Mouse (Mus musculus): ENCODE measurements around the gene Anxa6. TPM values are rescaled to one million over a fixed set of nuclear protein-coding genes. Genes with fewer than 3 reads are reported as not detected.

Anxa6 gene
- polyA plus RNA-seq, 1 experiment: 130 TPM

GRCm38 (mm10) chr11:55025896-55026295, 7.3 kb downstream of the Anxa6 start:
- Histone ChIP-seq H3K4me3 (ENCODE audit: control insufficient read depth, insufficient read depth, low read length) (no peak overlapping the region), H3K27me3 (ENCODE audit: control insufficient read depth, insufficient read depth, low read length) (no peaks in the 10 kb centered on the region), H3K36me3 (ENCODE audit: control insufficient read depth, insufficient read depth, low read length) (no peaks in the 10 kb centered on the region), H3K27ac (ENCODE audit: control insufficient read depth, insufficient read depth, low read length) (no peak overlapping the region), H3K4me1 (replicated peaks; ENCODE audit: control insufficient read depth, insufficient read depth, low read length) (peaks cover 31% of the 10 kb centered on the region)
- TF ChIP-seq CTCF (IDR thresholded peaks at IDR 0.05; ENCODE audit: borderline replicate concordance, control insufficient read depth, extremely low read depth, insufficient read depth, low read length, poor library complexity): no peak
- no peak for TF ChIP-seq POLR2A (IDR thresholded peaks at IDR 0.05; ENCODE audit: control insufficient read depth, extremely low read depth, insufficient read depth, low read length, poor library complexity)
- DNase-seq: no peak
- WGBS: 94% methylated on average over 4 of the region's 4 CpGs

DNA sequence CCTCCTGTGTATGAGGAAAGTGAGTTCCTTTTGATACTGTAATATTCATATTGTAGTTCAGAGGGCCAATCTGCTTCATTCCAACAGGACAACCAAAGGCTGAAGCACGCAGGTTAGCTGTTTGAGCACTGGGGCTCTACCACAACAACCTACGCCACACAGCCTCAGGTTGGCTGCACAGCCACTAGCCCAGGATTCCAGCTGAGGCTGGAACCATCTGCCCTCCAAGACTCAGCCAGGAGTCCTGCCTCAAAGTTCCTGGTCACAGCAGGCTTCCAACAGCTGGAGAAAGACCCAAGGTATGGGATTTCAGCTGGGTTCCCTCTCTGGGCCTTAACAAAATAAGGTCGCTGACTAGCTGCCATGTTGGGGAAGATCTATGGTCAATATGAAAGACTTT, 9.7 kb downstream of the Anxa6 start:
- no peak for TF ChIP-seq POLR2A (IDR thresholded peaks at IDR 0.05; ENCODE audit: control insufficient read depth, extremely low read depth, insufficient read depth, low read length, poor library complexity)
- TF ChIP-seq CTCF (IDR thresholded peaks at IDR 0.05; ENCODE audit: borderline replicate concordance, control insufficient read depth, extremely low read depth, insufficient read depth, low read length, poor library complexity): no peak
- Histone ChIP-seq H3K36me3 (ENCODE audit: control insufficient read depth, insufficient read depth, low read length) (no peaks in the 10 kb centered on the region), H3K27me3 (ENCODE audit: control insufficient read depth, insufficient read depth, low read length) (no peaks in the 10 kb centered on the region), H3K4me3 (ENCODE audit: control insufficient read depth, insufficient read depth, low read length) (no peak overlapping the region; the same call in 1 of the 2 replicates), H3K27ac (ENCODE audit: control insufficient read depth, insufficient read depth, low read length) (peak overlapping the region; percentile 49), H3K4me1 (replicated peaks; ENCODE audit: control insufficient read depth, insufficient read depth, low read length) (peaks cover 32% of the 10 kb centered on the region)
- 69% methylated on average over 3 of the region's 3 CpGs for WGBS
- no peak for DNase-seq

- Histone ChIP-seq H3K4me1 (replicated peaks; ENCODE audit: control insufficient read depth, insufficient read depth, low read length) (peaks cover 33% of the 10 kb centered on the region), H3K4me3 (ENCODE audit: control insufficient read depth, insufficient read depth, low read length) (peak overlapping the region; percentile 5; the same call in 1 of the 2 replicates), H3K36me3 (ENCODE audit: control insufficient read depth, insufficient read depth, low read length) (no peaks in the 10 kb centered on the region), H3K27me3 (ENCODE audit: control insufficient read depth, insufficient read depth, low read length) (no peaks in the 10 kb centered on the region), H3K27ac (ENCODE audit: control insufficient read depth, insufficient read depth, low read length) (peak overlapping the region; percentile 49)
- WGBS: 6% methylated on average over 10 of the region's 10 CpGs
- TF ChIP-seq POLR2A (IDR thresholded peaks at IDR 0.05; ENCODE audit: control insufficient read depth, extremely low read depth, insufficient read depth, low read length, poor library complexity) (0 out of 2 replicates have a peak, but pooled peaks have one; percentile 28), CTCF (IDR thresholded peaks at IDR 0.05; ENCODE audit: borderline replicate concordance, control insufficient read depth, extremely low read depth, insufficient read depth, low read length, poor library complexity) (peak; percentile 38; the same call in 1 of the 2 replicates)
- peak; percentile 91 for DNase-seq
Observed at GRCm38 (mm10) chr11:55023049-55023564, 10.1 kb downstream of the Anxa6 start.

GRCm38 (mm10) chr11:55022508-55022907, 10.7 kb downstream of the Anxa6 start:
- WGBS: 46% methylated on average over 5 of the region's 5 CpGs

GRCm38 (mm10) chr11:55021859-55022258, 11.4 kb downstream of the Anxa6 start:
- Histone ChIP-seq H3K27ac (ENCODE audit: control insufficient read depth, insufficient read depth, low read length) (no peak overlapping the region), H3K4me3 (ENCODE audit: control insufficient read depth, insufficient read depth, low read length) (no peak overlapping the region), H3K27me3 (ENCODE audit: control insufficient read depth, insufficient read depth, low read length) (no peaks in the 10 kb centered on the region), H3K36me3 (ENCODE audit: control insufficient read depth, insufficient read depth, low read length) (no peaks in the 10 kb centered on the region), H3K4me1 (replicated peaks; ENCODE audit: control insufficient read depth, insufficient read depth, low read length) (peaks cover 33% of the 10 kb centered on the region)
- TF ChIP-seq POLR2A (IDR thresholded peaks at IDR 0.05; ENCODE audit: control insufficient read depth, extremely low read depth, insufficient read depth, low read length, poor library complexity) (no peak), CTCF (IDR thresholded peaks at IDR 0.05; ENCODE audit: borderline replicate concordance, control insufficient read depth, extremely low read depth, insufficient read depth, low read length, poor library complexity) (no peak)
- WGBS: 90% methylated on average over 6 of the region's 6 CpGs
- DNase-seq: no peak

More at GRCm38 (mm10) chr11:55022508-55022907, 10.7 kb downstream of the Anxa6 start:
- Histone ChIP-seq H3K4me1 (replicated peaks; ENCODE audit: control insufficient read depth, insufficient read depth, low read length) (peaks cover 33% of the 10 kb centered on the region), H3K4me3 (ENCODE audit: control insufficient read depth, insufficient read depth, low read length) (no peak overlapping the region), H3K27ac (ENCODE audit: control insufficient read depth, insufficient read depth, low read length) (no peak overlapping the region; the same call in 1 of the 2 replicates), H3K27me3 (ENCODE audit: control insufficient read depth, insufficient read depth, low read length) (no peaks in the 10 kb centered on the region), H3K36me3 (ENCODE audit: control insufficient read depth, insufficient read depth, low read length) (no peaks in the 10 kb centered on the region)
- DNase-seq: no peak
- TF ChIP-seq CTCF (IDR thresholded peaks at IDR 0.05; ENCODE audit: borderline replicate concordance, control insufficient read depth, extremely low read depth, insufficient read depth, low read length, poor library complexity) (no peak), POLR2A (IDR thresholded peaks at IDR 0.05; ENCODE audit: control insufficient read depth, extremely low read depth, insufficient read depth, low read length, poor library complexity) (no peak)

GRCm38 (mm10) chr11:55021458-55021857, 11.8 kb downstream of the Anxa6 start:
- no peak for TF ChIP-seq POLR2A (IDR thresholded peaks at IDR 0.05; ENCODE audit: control insufficient read depth, extremely low read depth, insufficient read depth, low read length, poor library complexity)
- no peak for TF ChIP-seq CTCF (IDR thresholded peaks at IDR 0.05; ENCODE audit: borderline replicate concordance, control insufficient read depth, extremely low read depth, insufficient read depth, low read length, poor library complexity)
- Histone ChIP-seq H3K27ac (ENCODE audit: control insufficient read depth, insufficient read depth, low read length) (no peak overlapping the region), H3K27me3 (ENCODE audit: control insufficient read depth, insufficient read depth, low read length) (no peaks in the 10 kb centered on the region), H3K4me3 (ENCODE audit: control insufficient read depth, insufficient read depth, low read length) (no peak overlapping the region), H3K36me3 (ENCODE audit: control insufficient read depth, insufficient read depth, low read length) (no peaks in the 10 kb centered on the region), H3K4me1 (replicated peaks; ENCODE audit: control insufficient read depth, insufficient read depth, low read length) (peaks cover 33% of the 10 kb centered on the region)
- no peak for DNase-seq

DNA sequence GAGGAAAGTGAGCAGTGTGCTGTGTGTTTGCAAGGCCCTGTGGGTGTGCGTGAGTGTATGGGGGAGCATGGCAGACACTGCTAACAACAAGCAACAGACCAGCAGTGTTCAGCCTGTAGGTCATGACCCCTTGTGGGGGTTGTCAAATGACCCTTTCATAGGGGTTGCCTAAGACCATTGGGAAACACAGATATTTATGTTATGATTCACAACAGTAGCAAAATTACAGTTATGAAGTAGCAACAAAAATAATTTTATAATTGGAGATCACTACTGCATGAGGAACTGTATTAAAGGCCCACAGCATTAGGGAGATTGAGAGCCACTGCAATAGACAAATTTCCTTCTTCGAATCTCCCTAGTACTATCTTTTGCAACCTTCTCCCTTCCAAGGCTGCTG, 13.5 kb downstream of the Anxa6 start:
- no peaks in the 10 kb centered on the region for H3K27me3 ChIP-seq (ENCODE audit: control insufficient read depth, insufficient read depth, low read length)
- H3K4me1 ChIP-seq (replicated peaks; ENCODE audit: control insufficient read depth, insufficient read depth, low read length): peaks cover 24% of the 10 kb centered on the region
- no peak overlapping the region for H3K27ac ChIP-seq (ENCODE audit: control insufficient read depth, insufficient read depth, low read length)
- WGBS: 96% methylated on average over 2 of the region's 2 CpGs
- H3K4me3 ChIP-seq (ENCODE audit: control insufficient read depth, insufficient read depth, low read length): no peak overlapping the region
- no peak for DNase-seq
- H3K36me3 ChIP-seq (ENCODE audit: control insufficient read depth, insufficient read depth, low read length): no peaks in the 10 kb centered on the region
- TF ChIP-seq CTCF (IDR thresholded peaks at IDR 0.05; ENCODE audit: borderline replicate concordance, control insufficient read depth, extremely low read depth, insufficient read depth, low read length, poor library complexity) (no peak), POLR2A (IDR thresholded peaks at IDR 0.05; ENCODE audit: control insufficient read depth, extremely low read depth, insufficient read depth, low read length, poor library complexity) (no peak)
